Mouse (Mus musculus) ES-Bruce4 (cell line): ENCODE data around the gene Slc16a13.

ENCODE experiments used
- CTCF ChIP-seq: IDR thresholded peaks from one replicate; pipeline ENCODE4 v1.8.1; 2011; ENCODE audit warnings: low read depth, low read length
- POLR2A ChIP-seq: IDR thresholded peaks from one replicate; pipeline ENCODE4 v1.8.1; 2011; ENCODE audit warnings: low read length; ENCODE audit not compliant: insufficient read depth

DNA sequence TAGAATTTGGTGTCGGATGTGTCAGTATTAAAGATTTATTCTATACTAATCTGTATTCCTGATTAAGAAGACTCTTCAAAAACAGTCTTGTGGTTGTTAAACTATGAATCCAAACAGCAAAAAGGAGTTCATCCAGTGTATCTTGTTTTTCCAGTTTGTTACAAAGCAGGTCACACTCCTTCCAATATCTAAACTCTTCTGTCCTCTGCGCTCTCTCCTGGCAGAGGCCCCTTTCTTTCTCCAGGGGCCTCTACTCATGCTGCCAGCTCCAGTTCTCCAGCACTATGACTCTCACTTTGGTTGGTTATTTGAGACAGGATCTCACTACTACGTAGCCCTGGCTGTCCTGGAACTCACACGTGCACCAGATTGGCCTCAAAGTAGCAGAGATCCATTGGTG lies 45.0 kb upstream of the Slc16a13 start:
- TF ChIP-seq CTCF (no peak), POLR2A (no peak)
